Mouse (Mus musculus): ENCODE data around the gene Homez. TPM values are rescaled to one million over a fixed set of nuclear protein-coding genes. Genes with fewer than 3 reads are reported as not detected.

The Homez gene
- total RNA-seq, 2 experiments from 2014 or later = 2.5 TPM; not detected in 1

- no peak for ATAC-seq (replicated peaks; ENCODE audit: low FRiP score, poor library complexity, severe bottlenecking)
These were observed 61.8 kb downstream of the Homez start for GRCm38 (mm10) chr14:54808718-54809667.

DNA sequence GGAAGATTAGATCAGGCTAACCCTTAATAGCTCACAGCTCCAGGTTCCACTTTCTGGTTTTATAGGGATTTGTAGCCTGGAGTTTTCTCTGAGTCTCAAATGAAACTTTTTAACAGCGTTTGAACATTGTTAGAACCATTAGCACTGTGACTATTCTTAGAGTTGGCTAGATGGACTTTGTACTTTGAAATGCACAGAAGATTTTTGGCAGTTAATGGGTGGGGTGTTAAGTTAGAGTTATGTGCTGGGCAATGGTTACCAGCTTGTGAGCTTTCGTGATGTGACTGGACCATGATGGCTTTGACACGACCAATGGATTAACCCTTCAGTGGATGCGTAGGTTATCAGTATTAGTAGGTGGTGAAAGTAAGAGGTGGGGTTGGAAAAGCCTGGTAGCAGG lies 64.6 kb downstream of the Homez start:
- ATAC-seq (replicated peaks; ENCODE audit: low FRiP score, poor library complexity, severe bottlenecking) = no peak

Other genes with a start within 250 kb of the Homez start
- gene Psmb11, start 249.5 kb downstream of the Homez start, total RNA-seq (2015; ENCODE audit: low replicate concordance) = not detected in 2 replicates
- 0.26 TPM in 1 of 2 replicates, not detected in the other for gene Psmb11, start 249.5 kb downstream of the Homez start, total RNA-seq (2017; ENCODE audit: low replicate concordance)
- gene Gm17606, start 230.0 kb downstream of the Homez start, total RNA-seq (2015; ENCODE audit: low replicate concordance) = not detected in 2 replicates
- not detected in 2 replicates for gene Gm17606, start 230.0 kb downstream of the Homez start, total RNA-seq (2017; ENCODE audit: low replicate concordance)
- 1.3 and 1.5 TPM in 2 replicates for gene Cdh24, start 229.6 kb downstream of the Homez start, total RNA-seq (2015; ENCODE audit: low replicate concordance)
- 2.4 and 5.0 TPM in 2 replicates for gene Cdh24, start 229.6 kb downstream of the Homez start, total RNA-seq (2017; ENCODE audit: low replicate concordance)
- 22.7 and 25.5 TPM in 2 replicates for gene 1700123O20Rik, start 184.7 kb downstream of the Homez start, total RNA-seq (2015; ENCODE audit: low replicate concordance)
- 18.1 and 25.8 TPM in 2 replicates for gene 1700123O20Rik, start 184.7 kb downstream of the Homez start, total RNA-seq (2017; ENCODE audit: low replicate concordance)
- gene Acin1, start 184.0 kb downstream of the Homez start, total RNA-seq (2015; ENCODE audit: low replicate concordance) = 173 and 217 TPM in 2 replicates
- 369 and 562 TPM in 2 replicates for gene Acin1, start 184.0 kb downstream of the Homez start, total RNA-seq (2017; ENCODE audit: low replicate concordance)
- not detected in 2 replicates for gene Gm29776, start 172.1 kb downstream of the Homez start, total RNA-seq (2015; ENCODE audit: low replicate concordance)
- gene Gm29776, start 172.1 kb downstream of the Homez start, total RNA-seq (2017; ENCODE audit: low replicate concordance) = not detected in 2 replicates
- 22.4 and 29.4 TPM in 2 replicates for gene Cebpe, start 158.8 kb downstream of the Homez start, total RNA-seq (2015; ENCODE audit: low replicate concordance)
- 27.7 and 53.0 TPM in 2 replicates for gene Cebpe, start 158.8 kb downstream of the Homez start, total RNA-seq (2017; ENCODE audit: low replicate concordance)
- gene Slc7a8, start 89.0 kb downstream of the Homez start, total RNA-seq (2015; ENCODE audit: low replicate concordance) = 7.7 and 10.8 TPM in 2 replicates
- 1.4 and 1.8 TPM in 2 replicates for gene Slc7a8, start 89.0 kb downstream of the Homez start, total RNA-seq (2017; ENCODE audit: low replicate concordance)
- not detected in 2 replicates for gene Rnf212b, start 56.8 kb downstream of the Homez start, total RNA-seq (2015; ENCODE audit: low replicate concordance)
- gene Rnf212b, start 56.8 kb downstream of the Homez start, total RNA-seq (2017; ENCODE audit: low replicate concordance) = 1.0 TPM in 1 of 2 replicates, not detected in the other
- 1.9 TPM in 1 of 2 replicates, not detected in the other for gene Ppp1r3e, start 6.6 kb upstream of the Homez start, total RNA-seq (2015; ENCODE audit: low replicate concordance)
- gene Ppp1r3e, start 6.6 kb upstream of the Homez start, total RNA-seq (2017; ENCODE audit: low replicate concordance) = 0.70 and 3.7 TPM in 2 replicates
- gene Bcl2l2, start 12.4 kb upstream of the Homez start, total RNA-seq (2015; ENCODE audit: low replicate concordance) = 0.77 and 0.84 TPM in 2 replicates
- 1.0 and 4.6 TPM in 2 replicates for gene Bcl2l2, start 12.4 kb upstream of the Homez start, total RNA-seq (2017; ENCODE audit: low replicate concordance)
- not detected in 2 replicates for gene Gm20521, start 12.5 kb upstream of the Homez start, total RNA-seq (2015; ENCODE audit: low replicate concordance)
- not detected in 2 replicates for gene Gm20521, start 12.5 kb upstream of the Homez start, total RNA-seq (2017; ENCODE audit: low replicate concordance)
- 26.3 and 41.1 TPM in 2 replicates for gene Pabpn1, start 21.5 kb upstream of the Homez start, total RNA-seq (2015; ENCODE audit: low replicate concordance)
- 54.6 and 55.9 TPM in 2 replicates for gene Pabpn1, start 21.5 kb upstream of the Homez start, total RNA-seq (2017; ENCODE audit: low replicate concordance)
- gene Slc22a17, start 42.2 kb upstream of the Homez start, total RNA-seq (2015; ENCODE audit: low replicate concordance) = 1.5 TPM in 1 of 2 replicates, not detected in the other
- 0.60 TPM in 1 of 2 replicates, not detected in the other for gene Slc22a17, start 42.2 kb upstream of the Homez start, total RNA-seq (2017; ENCODE audit: low replicate concordance)
- gene Efs, start 55.2 kb upstream of the Homez start, total RNA-seq (2015; ENCODE audit: low replicate concordance) = not detected in 2 replicates
- gene Efs, start 55.2 kb upstream of the Homez start, total RNA-seq (2017; ENCODE audit: low replicate concordance) = not detected in 2 replicates
- gene Il25, start 61.7 kb upstream of the Homez start, total RNA-seq (2015; ENCODE audit: low replicate concordance) = not detected in 2 replicates
- not detected in 2 replicates for gene Il25, start 61.7 kb upstream of the Homez start, total RNA-seq (2017; ENCODE audit: low replicate concordance)
- not detected in 2 replicates for gene Cmtm5, start 65.3 kb upstream of the Homez start, total RNA-seq (2015; ENCODE audit: low replicate concordance)
- not detected in 2 replicates for gene Cmtm5, start 65.3 kb upstream of the Homez start, total RNA-seq (2017; ENCODE audit: low replicate concordance)
- gene Myh6, start 96.0 kb upstream of the Homez start, total RNA-seq (2015; ENCODE audit: low replicate concordance) = not detected in 2 replicates
- not detected in 2 replicates for gene Myh6, start 96.0 kb upstream of the Homez start, total RNA-seq (2017; ENCODE audit: low replicate concordance)
- gene Gm17428, start 106.0 kb upstream of the Homez start, total RNA-seq (2015; ENCODE audit: low replicate concordance) = not detected in 2 replicates
- gene Gm17428, start 106.0 kb upstream of the Homez start, total RNA-seq (2017; ENCODE audit: low replicate concordance) = not detected in 2 replicates
- not detected in 2 replicates for gene Myh7, start 123.7 kb upstream of the Homez start, total RNA-seq (2015; ENCODE audit: low replicate concordance)
- gene Myh7, start 123.7 kb upstream of the Homez start, total RNA-seq (2017; ENCODE audit: low replicate concordance) = not detected in 2 replicates
- gene Ngdn, start 144.5 kb upstream of the Homez start, total RNA-seq (2015; ENCODE audit: low replicate concordance) = 16.3 and 20.6 TPM in 2 replicates
- gene Ngdn, start 144.5 kb upstream of the Homez start, total RNA-seq (2017; ENCODE audit: low replicate concordance) = 6.0 and 11.4 TPM in 2 replicates
- 1.3 and 1.7 TPM in 2 replicates for gene Zfhx2, start 221.4 kb upstream of the Homez start, total RNA-seq (2015; ENCODE audit: low replicate concordance)
- gene Zfhx2, start 221.4 kb upstream of the Homez start, total RNA-seq (2017; ENCODE audit: low replicate concordance) = 0.34 and 0.42 TPM in 2 replicates
- gene Thtpa, start 223.8 kb upstream of the Homez start, total RNA-seq (2015; ENCODE audit: low replicate concordance) = 0.19 and 1.7 TPM in 2 replicates
- 1.4 and 1.6 TPM in 2 replicates for gene Thtpa, start 223.8 kb upstream of the Homez start, total RNA-seq (2017; ENCODE audit: low replicate concordance)
- 1.7 and 5.9 TPM in 2 replicates for gene Ap1g2, start 235.6 kb upstream of the Homez start, total RNA-seq (2015; ENCODE audit: low replicate concordance)
- gene Ap1g2, start 235.6 kb upstream of the Homez start, total RNA-seq (2017; ENCODE audit: low replicate concordance) = 2.5 and 3.7 TPM in 2 replicates
- gene Jph4, start 246.0 kb upstream of the Homez start, total RNA-seq (2015; ENCODE audit: low replicate concordance) = not detected in 2 replicates
- not detected in 2 replicates for gene Jph4, start 246.0 kb upstream of the Homez start, total RNA-seq (2017; ENCODE audit: low replicate concordance)

All from erythroblast, adult 5-6 weeks (primary cell).